Mouse (Mus musculus) kidney, adult 2 months (tissue): ENCODE data around the gene Dbndd2. TPM values are rescaled to one million over a fixed set of nuclear protein-coding genes. Genes with fewer than 3 reads are reported as not detected.

Source experiments
- DNase-seq: peaks from one replicate; pipeline ENCODE4 v3.0.0; 2021
- H3K27ac ChIP-seq: fragments of 200-500 bp; 2 replicates; pipeline ENCODE4 v1.5.1; 2012; ENCODE audit warnings: low read depth, low read length, control low read depth, inconsistent platforms; ENCODE audit not compliant: insufficient read depth
- H3K27me3 ChIP-seq: fragments of 200-500 bp; replicated peaks from 2 replicates; pipeline ENCODE4 v1.6.1; 2012; ENCODE audit warnings: mild to moderate bottlenecking, moderate library complexity, low read length, inconsistent platforms; ENCODE audit not compliant: control insufficient read depth, insufficient read depth
- H3K36me3 ChIP-seq: fragments of 200-500 bp; 2 replicates; pipeline ENCODE4 v1.6.1; 2012; ENCODE audit warnings: mild to moderate bottlenecking, moderate library complexity, low read length, inconsistent platforms; ENCODE audit not compliant: control insufficient read depth, insufficient read depth
- H3K4me1 ChIP-seq: fragments of 200-500 bp; 2 replicates; pipeline ENCODE4 v1.6.1; 2011; ENCODE audit warnings: low read length; ENCODE audit not compliant: control insufficient read depth, insufficient read depth
- H3K4me3 ChIP-seq: fragments of 200-500 bp; 2 replicates; pipeline ENCODE4 v1.5.1; 2011; ENCODE audit warnings: mild to moderate bottlenecking, low read depth, low read length, control low read depth; ENCODE audit not compliant: insufficient read depth
- CTCF ChIP-seq: fragments of 200-500 bp; conservative IDR thresholded peaks from 2 replicates; pipeline ENCODE4 v1.5.1; 2011; ENCODE audit warnings: low read depth, mild to moderate bottlenecking, control low read depth, low read length, moderate library complexity, mixed read lengths; ENCODE audit not compliant: insufficient read depth, insufficient read length
- POLR2A ChIP-seq: fragments of 200-500 bp; IDR thresholded peaks from one replicate; pipeline ENCODE4 v1.6.1; 2011; ENCODE audit warnings: low read depth, low read length, control low read depth
- WGBS: fragments of 180-500 bp; shearing (Covaris S2); methylation state at CpG from one replicate; pipeline ENCODE4 v1.1.7; 2018; 5-methylcytosine and 5-hydroxymethylcytosine counted together
- polyA plus RNA-seq: library from polyadenylated mRNA; depleted of rRNA; stranded (reverse); fragments of >200 nt; gene quantifications from 2 replicates; pipeline ENCODE4 v1.2.3, GENCODE M21; 2012

Gene Dbndd2
- polyA plus RNA-seq, 1 experiment = 36.8 TPM

DNA sequence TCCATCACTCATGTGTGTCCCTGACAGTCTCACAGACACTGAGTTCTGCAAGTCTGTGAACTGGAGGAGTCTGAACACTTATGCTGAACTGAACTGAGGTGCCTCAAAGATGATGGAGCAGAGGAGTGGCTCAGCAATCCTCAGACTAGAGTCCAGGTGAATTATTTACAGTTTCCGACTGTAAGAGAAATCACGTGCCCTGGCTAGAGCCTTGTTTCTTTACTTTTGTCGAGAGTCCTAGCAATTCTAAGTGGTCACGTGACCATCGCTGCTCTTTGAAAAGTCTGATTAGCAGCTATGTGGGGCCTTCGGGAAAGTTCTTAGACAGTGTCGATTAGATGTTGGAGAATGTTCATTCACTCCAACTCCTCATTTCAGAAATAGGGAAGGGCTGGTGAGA lies 28.0 kb upstream of the Dbndd2 start:
- no peak for TF ChIP-seq CTCF
- TF ChIP-seq POLR2A = no peak
- DNase-seq = peak; percentile 93
- H3K4me3 ChIP-seq = peak overlapping the region; percentile 31; the same call in 1 of the 2 replicates
- WGBS = 26% methylated on average over 7 of the region's 7 CpGs
- peak overlapping the region; percentile 99 for H3K27ac ChIP-seq
- H3K4me1 ChIP-seq = peaks cover 49% of the 10 kb centered on the region
- H3K27me3 ChIP-seq = no peaks in the 10 kb centered on the region
- H3K36me3 ChIP-seq = no peaks in the 10 kb centered on the region

DNA sequence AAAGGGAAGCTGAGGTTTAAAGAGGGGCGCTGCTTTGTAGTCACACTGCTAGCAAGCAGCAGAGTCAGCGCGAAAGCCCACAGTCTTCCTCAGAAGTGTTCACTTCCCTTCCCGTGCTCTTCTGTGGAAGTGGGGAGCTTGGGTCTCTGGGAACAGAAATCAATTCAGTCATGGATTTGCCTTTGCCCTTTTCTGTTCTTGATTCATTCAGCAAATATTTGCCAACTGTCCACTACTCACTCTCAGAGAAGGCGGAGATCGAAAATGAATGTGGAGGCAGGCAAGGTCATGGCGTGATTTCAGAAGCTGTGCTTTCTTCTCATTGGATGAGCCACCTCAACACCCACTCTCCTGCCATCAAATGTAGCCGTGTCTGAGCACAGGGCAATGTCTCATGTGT lies 27.4 kb upstream of the Dbndd2 start:
- DNase-seq = peak; percentile 82
- Histone ChIP-seq H3K4me3 (no peak overlapping the region), H3K27ac (peak overlapping the region; percentile 84), H3K27me3 (no peaks in the 10 kb centered on the region), H3K36me3 (no peaks in the 10 kb centered on the region), H3K4me1 (peaks cover 43% of the 10 kb centered on the region)
- TF ChIP-seq POLR2A (no peak), CTCF (no peak)
- 57% methylated on average over 8 of the region's 8 CpGs for WGBS

DNA sequence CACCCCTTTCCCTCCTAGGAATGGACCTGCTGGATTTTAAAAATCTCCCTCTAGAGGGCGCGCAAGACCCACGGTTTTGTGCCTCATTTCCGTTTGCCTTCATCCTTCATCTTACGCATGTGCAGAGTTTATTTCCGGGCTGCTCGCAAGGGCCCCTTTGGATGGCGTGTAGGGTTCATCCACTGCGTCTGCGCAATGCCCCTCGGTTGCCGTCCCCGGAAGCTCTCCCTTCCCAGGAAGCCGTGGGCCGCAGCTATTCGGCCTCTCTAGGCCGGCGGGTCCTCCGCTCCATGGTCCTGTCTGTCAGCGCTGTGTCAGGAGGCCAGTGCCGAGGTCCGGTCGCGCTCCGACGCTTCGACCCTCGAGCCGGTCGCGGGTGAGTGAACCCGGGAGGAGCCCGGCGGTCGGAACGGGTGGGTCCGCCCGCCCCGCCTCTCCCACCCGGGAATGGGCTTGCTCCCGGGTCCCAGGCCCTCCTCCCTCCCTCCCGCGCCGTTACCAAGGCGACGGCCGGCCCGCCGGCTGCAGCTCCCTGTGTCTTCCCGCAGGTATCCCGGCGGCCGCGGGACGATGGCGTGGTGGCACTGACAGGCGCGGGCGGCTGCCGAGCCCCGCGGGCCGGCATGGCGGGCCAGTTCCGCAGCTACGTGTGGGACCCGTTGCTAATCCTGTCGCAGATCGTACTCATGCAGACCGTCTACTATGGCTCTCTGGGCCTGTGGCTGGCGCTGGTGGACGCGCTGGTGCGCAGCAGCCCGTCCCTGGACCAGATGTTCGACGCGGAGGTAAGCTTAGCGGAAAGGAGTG lies 25.0 kb upstream of the Dbndd2 start, which contains the start of gene Gm20458:
Gene Gm20458, plus strand, starts transcription at position 223 of the 807 bp plus-strand sequence.
- Histone ChIP-seq H3K36me3 (no peaks in the 10 kb centered on the region), H3K4me3 (peak within 1 kb of the TSS; percentile 97), H3K27me3 (no peaks in the 10 kb centered on the region), H3K27ac (peak within 1 kb of the TSS; percentile 72), H3K4me1 (peaks cover 29% of the 10 kb centered on the region)
- TF ChIP-seq CTCF (peak; percentile 85), POLR2A (peak; percentile 36)
- WGBS = under 1% methylated on average over 79 of the region's 79 CpGs
- DNase-seq = peak; percentile 99

GRCm38 (mm10) chr2:164465161-164465560 lies 20.7 kb upstream of the Dbndd2 start:
- no peak for DNase-seq
- no peak overlapping the region for H3K27ac ChIP-seq
- no peaks in the 10 kb centered on the region for H3K36me3 ChIP-seq
- peaks cover 6% of the 10 kb centered on the region; the same call in 1 of the 2 replicates for H3K4me1 ChIP-seq
- TF ChIP-seq POLR2A = no peak
- TF ChIP-seq CTCF = no peak
- no peak overlapping the region for H3K4me3 ChIP-seq
- no peaks in the 10 kb centered on the region for H3K27me3 ChIP-seq

- TF ChIP-seq POLR2A = no peak
- TF ChIP-seq CTCF = no peak
Observed at GRCm38 (mm10) chr2:164466787-164467186, 19.1 kb upstream of the Dbndd2 start.

DNA sequence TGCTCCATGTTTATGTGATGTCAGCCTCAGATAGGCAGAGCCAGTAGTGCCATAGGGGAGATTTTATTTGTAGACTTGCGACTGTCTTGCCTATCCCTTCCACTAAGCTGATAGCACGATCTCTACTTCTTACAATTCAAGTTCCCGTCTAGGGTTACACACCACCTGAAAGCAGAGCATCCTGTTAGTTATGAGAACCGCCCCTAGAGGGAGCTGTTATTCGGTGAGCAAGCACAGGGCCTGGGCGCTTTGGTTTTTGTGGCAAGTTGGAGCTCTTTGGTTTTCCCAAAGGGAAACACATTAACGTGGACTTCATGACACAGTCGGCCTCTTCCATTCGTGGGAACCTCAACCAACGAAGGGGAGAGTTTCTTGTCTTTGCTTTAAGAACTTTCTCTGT lies 15.7 kb upstream of the Dbndd2 start:
- Histone ChIP-seq H3K27me3 (no peaks in the 10 kb centered on the region), H3K27ac (no peak overlapping the region), H3K36me3 (no peaks in the 10 kb centered on the region), H3K4me3 (no peak overlapping the region), H3K4me1 (no peaks in the 10 kb centered on the region)
- DNase-seq = peak; percentile 82
- TF ChIP-seq POLR2A = no peak
- peak; percentile 73 for TF ChIP-seq CTCF
- 28% methylated on average over 10 of the region's 10 CpGs for WGBS

More at GRCm38 (mm10) chr2:164466787-164467186, 19.1 kb upstream of the Dbndd2 start:
- DNase-seq = no peak
- no peaks in the 10 kb centered on the region for H3K27me3 ChIP-seq
- no peak overlapping the region for H3K27ac ChIP-seq
- WGBS = 79% methylated on average over 5 of the region's 5 CpGs
- H3K36me3 ChIP-seq = no peaks in the 10 kb centered on the region
- peaks cover 4% of the 10 kb centered on the region; the same call in 1 of the 2 replicates for H3K4me1 ChIP-seq
- H3K4me3 ChIP-seq = no peak overlapping the region

DNA sequence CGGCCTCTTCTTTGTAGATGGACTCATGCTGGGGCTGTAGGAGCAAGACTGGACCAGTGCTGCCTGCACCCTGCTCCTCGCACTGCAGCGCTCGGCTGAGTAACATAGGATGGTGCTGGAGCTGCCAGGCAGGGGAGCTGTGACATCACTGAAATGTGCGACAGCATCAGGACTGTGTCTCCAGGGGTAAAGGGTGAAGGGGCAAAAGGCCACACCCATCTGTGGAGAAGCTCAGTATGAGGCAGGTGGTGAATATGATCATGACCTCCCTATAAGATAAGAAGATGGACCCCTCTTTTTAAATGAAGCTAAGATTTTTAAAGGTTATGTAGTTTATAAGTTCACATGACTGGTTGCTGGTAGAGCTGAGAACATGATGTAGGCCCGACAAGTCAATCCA lies 12.3 kb upstream of the Dbndd2 start, which contains the start of gene Trp53tg5:
Gene Trp53tg5, minus strand, starts transcription at position 101 of the 400 bp plus-strand sequence.
- H3K27me3 ChIP-seq = no peaks in the 10 kb centered on the region
- H3K27ac ChIP-seq = no peak within 1 kb of the TSS
- 87% methylated on average over 6 of the region's 6 CpGs for WGBS
- no peak for DNase-seq
- no peak within 1 kb of the TSS for H3K4me3 ChIP-seq
- no peaks in the 10 kb centered on the region for H3K36me3 ChIP-seq
- TF ChIP-seq POLR2A (no peak), CTCF (no peak)
- no peaks in the 10 kb centered on the region for H3K4me1 ChIP-seq
